Mouse (Mus musculus) cerebellum, adult 2 months (tissue): ENCODE results near the gene Kif1bp.

Experiments
- CTCF ChIP-seq: fragments of 200-500 bp; IDR thresholded peaks from 2 replicates; pipeline ENCODE4 v1.5.1; 2011; ENCODE audit warnings: low read depth, mild to moderate bottlenecking, control low read depth, low read length, moderate library complexity, borderline replicate concordance; ENCODE audit not compliant: insufficient read depth
- POLR2A ChIP-seq: fragments of 200-500 bp; IDR thresholded peaks from 2 replicates; pipeline ENCODE4 v1.6.1; 2011; ENCODE audit warnings: low read length, control low read depth, borderline replicate concordance; ENCODE audit not compliant: insufficient read depth

- TF ChIP-seq CTCF: no peak
- no peak for TF ChIP-seq POLR2A
Observed at GRCm38 (mm10) chr10:62583245-62583644, 5.0 kb upstream of the Kif1bp start.
